Mouse (Mus musculus): ENCODE measurements around the gene Foxr1. TPM values are rescaled to one million over a fixed set of nuclear protein-coding genes. Genes with fewer than 3 reads are reported as not detected.
A peak's percentile ranks its signal among the peaks of the same experiment; 100 is the strongest.

Foxr1 gene
- not detected in 2 replicates for total RNA-seq (2017)

- no peak for ATAC-seq (replicated peaks in 1 of 2; ENCODE audit: insufficient read depth in 1 of 2, low FRiP score in 2 of 2, low TSS enrichment in 1 of 2, low read depth in 1 of 2, poor library complexity in 2 of 2, severe bottlenecking in 2 of 2)
Observed at GRCm38 (mm10) chr9:44440961-44441360, at the start of gene Foxr1. Foxr1 (minus strand) TSS chr9:44441136.

GRCm38 (mm10) chr9:44490086-44490967, 49.4 kb upstream of the Foxr1 start:
- no peak for ATAC-seq (replicated peaks in 1 of 2; ENCODE audit: insufficient read depth in 1 of 2, low FRiP score in 2 of 2, low TSS enrichment in 1 of 2, low read depth in 1 of 2, poor library complexity in 2 of 2, severe bottlenecking in 2 of 2)

GRCm38 (mm10) chr9:44489651-44490085, 48.7 kb upstream of the Foxr1 start:
- ATAC-seq (replicated peaks in 1 of 2; ENCODE audit: insufficient read depth in 1 of 2, low FRiP score in 2 of 2, low TSS enrichment in 1 of 2, low read depth in 1 of 2, poor library complexity in 2 of 2, severe bottlenecking in 2 of 2): no peak

- ATAC-seq (replicated peaks in 1 of 2; ENCODE audit: insufficient read depth in 1 of 2, low FRiP score in 2 of 2, low TSS enrichment in 1 of 2, low read depth in 1 of 2, poor library complexity in 2 of 2, severe bottlenecking in 2 of 2): no peak
Observed at GRCm38 (mm10) chr9:44488855-44489381, 48.0 kb upstream of the Foxr1 start.

GRCm38 (mm10) chr9:44488416-44488815, 47.5 kb upstream of the Foxr1 start:
- no peak for ATAC-seq (replicated peaks in 1 of 2; ENCODE audit: insufficient read depth in 1 of 2, low FRiP score in 2 of 2, low TSS enrichment in 1 of 2, low read depth in 1 of 2, poor library complexity in 2 of 2, severe bottlenecking in 2 of 2)

- no peak for ATAC-seq (replicated peaks in 1 of 2; ENCODE audit: insufficient read depth in 1 of 2, low FRiP score in 2 of 2, low TSS enrichment in 1 of 2, low read depth in 1 of 2, poor library complexity in 2 of 2, severe bottlenecking in 2 of 2)
Observed at GRCm38 (mm10) chr9:44487441-44487840, 46.5 kb upstream of the Foxr1 start.

- ATAC-seq (replicated peaks in 1 of 2; ENCODE audit: insufficient read depth in 1 of 2, low FRiP score in 2 of 2, low TSS enrichment in 1 of 2, low read depth in 1 of 2, poor library complexity in 2 of 2, severe bottlenecking in 2 of 2): no peak
Observed at GRCm38 (mm10) chr9:44486741-44487421, 45.9 kb upstream of the Foxr1 start.

- ATAC-seq (replicated peaks in 1 of 2; ENCODE audit: insufficient read depth in 1 of 2, low FRiP score in 2 of 2, low TSS enrichment in 1 of 2, low read depth in 1 of 2, poor library complexity in 2 of 2, severe bottlenecking in 2 of 2): no peak
Observed at GRCm38 (mm10) chr9:44486335-44486734, 45.4 kb upstream of the Foxr1 start.

GRCm38 (mm10) chr9:44485516-44486161, 44.7 kb upstream of the Foxr1 start:
- ATAC-seq (replicated peaks in 1 of 2; ENCODE audit: insufficient read depth in 1 of 2, low FRiP score in 2 of 2, low TSS enrichment in 1 of 2, low read depth in 1 of 2, poor library complexity in 2 of 2, severe bottlenecking in 2 of 2): no peak

- ATAC-seq (replicated peaks in 1 of 2; ENCODE audit: insufficient read depth in 1 of 2, low FRiP score in 2 of 2, low TSS enrichment in 1 of 2, low read depth in 1 of 2, poor library complexity in 2 of 2, severe bottlenecking in 2 of 2): no peak
Observed at GRCm38 (mm10) chr9:44485105-44485515, 44.2 kb upstream of the Foxr1 start.

GRCm38 (mm10) chr9:44484311-44485104, 43.6 kb upstream of the Foxr1 start:
- ATAC-seq (replicated peaks in 1 of 2; ENCODE audit: insufficient read depth in 1 of 2, low FRiP score in 2 of 2, low TSS enrichment in 1 of 2, low read depth in 1 of 2, poor library complexity in 2 of 2, severe bottlenecking in 2 of 2): no peak

- peak in 1 of 2 experiments; percentile 10; a peak in 1 of 4 replicates for ATAC-seq (replicated peaks in 1 of 2; ENCODE audit: insufficient read depth in 1 of 2, low FRiP score in 2 of 2, low TSS enrichment in 1 of 2, low read depth in 1 of 2, poor library complexity in 2 of 2, severe bottlenecking in 2 of 2)
Observed at GRCm38 (mm10) chr9:44483510-44484044, 42.6 kb upstream of the Foxr1 start.

- no peak for ATAC-seq (replicated peaks in 1 of 2; ENCODE audit: insufficient read depth in 1 of 2, low FRiP score in 2 of 2, low TSS enrichment in 1 of 2, low read depth in 1 of 2, poor library complexity in 2 of 2, severe bottlenecking in 2 of 2)
Observed at GRCm38 (mm10) chr9:44483041-44483509, 42.1 kb upstream of the Foxr1 start.

GRCm38 (mm10) chr9:44482552-44482951, 41.6 kb upstream of the Foxr1 start, which contains the start of gene Bcl9l:
Bcl9l (plus strand) TSS chr9:44482825.
- peak; percentile 60 to 67 for ATAC-seq (replicated peaks in 1 of 2; ENCODE audit: insufficient read depth in 1 of 2, low FRiP score in 2 of 2, low TSS enrichment in 1 of 2, low read depth in 1 of 2, poor library complexity in 2 of 2, severe bottlenecking in 2 of 2)

- ATAC-seq (replicated peaks in 1 of 2; ENCODE audit: insufficient read depth in 1 of 2, low FRiP score in 2 of 2, low TSS enrichment in 1 of 2, low read depth in 1 of 2, poor library complexity in 2 of 2, severe bottlenecking in 2 of 2): no peak
Observed at GRCm38 (mm10) chr9:44482112-44482511, 41.2 kb upstream of the Foxr1 start.

- peak; percentile 43 to 48 for ATAC-seq (replicated peaks in 1 of 2; ENCODE audit: insufficient read depth in 1 of 2, low FRiP score in 2 of 2, low TSS enrichment in 1 of 2, low read depth in 1 of 2, poor library complexity in 2 of 2, severe bottlenecking in 2 of 2)
Observed at GRCm38 (mm10) chr9:44479628-44480428, 38.9 kb upstream of the Foxr1 start.
